Mouse (Mus musculus): ENCODE results near the gene Tbc1d24.

DNA sequence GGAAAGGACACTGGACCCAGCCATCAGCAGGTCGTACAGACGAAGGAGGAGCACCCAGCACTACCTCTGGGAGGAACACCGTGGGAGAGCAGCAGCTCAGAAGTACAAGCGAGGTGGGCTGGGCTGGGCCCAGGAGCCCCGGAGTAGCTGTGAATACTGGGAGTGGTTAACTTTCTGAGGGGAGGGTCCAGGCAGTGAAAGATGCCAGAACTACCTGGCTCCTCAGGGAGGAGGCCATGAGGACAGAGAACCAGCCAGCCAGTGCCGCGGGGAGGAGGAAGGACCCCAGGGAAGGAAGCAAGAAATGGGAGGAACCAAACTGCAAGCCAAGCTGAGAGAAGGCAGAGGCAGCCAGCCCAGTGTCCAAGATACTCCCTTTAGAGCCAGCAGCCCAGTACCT lies 22.6 kb upstream of the Tbc1d24 start:
- TF ChIP-seq CTCF (IDR thresholded peaks at IDR 0.05; ENCODE audit: borderline replicate concordance, insufficient read depth, low read depth, low read length) (no peak), POLR2A (IDR thresholded peaks at IDR 0.05; ENCODE audit: borderline replicate concordance, insufficient read depth, low read length) (no peak)

All from cerebellum, adult 2 months (tissue).